Mouse (Mus musculus) C2C12 (cell line): Measurements from ENCODE around the gene Tet3. TPM values are rescaled to one million over a fixed set of nuclear protein-coding genes. Genes with fewer than 3 reads are reported as not detected.
A peak's percentile ranks its signal among the peaks of the same experiment; 100 is the strongest.

Experiments
- H3K27me3 ChIP-seq: one replicate; pipeline ENCODE4 v1.6.1; 2011; ENCODE audit not compliant: control insufficient read depth, insufficient read depth, insufficient read length
- H3K36me3 ChIP-seq: one replicate; pipeline ENCODE4 v1.6.1; 2011; ENCODE audit not compliant: control insufficient read depth, insufficient read depth
- H3K4me3 ChIP-seq: one replicate; pipeline ENCODE4 v1.5.1; 2011; ENCODE audit warnings: mild to moderate bottlenecking, control low read depth; ENCODE audit not compliant: poor library complexity, insufficient read depth, severe bottlenecking
- H3K79me2 ChIP-seq: one replicate; pipeline ENCODE4 v1.6.1; 2011; ENCODE audit not compliant: control insufficient read depth, insufficient read depth
- H3K79me3 ChIP-seq: one replicate; pipeline ENCODE4 v1.6.1; 2011; ENCODE audit warnings: low read depth, control low read depth
- H3ac ChIP-seq: one replicate; pipeline ENCODE3; 2011; ENCODE audit warnings: low read depth; ENCODE audit not compliant: control insufficient read depth, insufficient read length
- CEBPB ChIP-seq: IDR thresholded peaks from one replicate; pipeline ENCODE4 v1.6.1; 2011; ENCODE audit warnings: low read depth, mild to moderate bottlenecking, control low read depth, moderate library complexity
- CTCF ChIP-seq: IDR thresholded peaks from one replicate; pipeline ENCODE4 v1.5.1; 2011; ENCODE audit not compliant: control insufficient read depth, insufficient read depth, insufficient read length
- FOSL1 ChIP-seq: IDR thresholded peaks from one replicate; pipeline ENCODE4 v1.8.0; 2011; ENCODE audit warnings: mild to moderate bottlenecking, low read length; ENCODE audit not compliant: poor library complexity, insufficient read depth, severe bottlenecking
- MAX ChIP-seq: IDR thresholded peaks from one replicate; pipeline ENCODE4 v1.6.1; 2011; ENCODE audit warnings: mild to moderate bottlenecking, control low read depth
- MYOD1 ChIP-seq: IDR thresholded peaks from one replicate; pipeline ENCODE4 v1.6.1; 2011; ENCODE audit warnings: low read depth; ENCODE audit not compliant: control insufficient read depth, insufficient read length
- MYOG ChIP-seq: IDR thresholded peaks from one replicate; pipeline ENCODE4 v1.6.1; 2011; ENCODE audit not compliant: control insufficient read depth, insufficient read length; ENCODE audit errors: extremely low read depth
- USF1 ChIP-seq: IDR thresholded peaks from one replicate; pipeline ENCODE4 v1.6.1; 2011; ENCODE audit warnings: low read depth, mild to moderate bottlenecking, control low read depth, moderate library complexity
- polyA plus RNA-seq: library from polyadenylated mRNA; unstranded; fragments of >200 nt; fragmentation: generic; extraction: Trizol; gene quantifications from one replicate; pipeline ENCODE4 v1.2.1, GENCODE M21; 2012; ENCODE audit warnings: missing spikeins

Tet3 gene
- polyA plus RNA-seq, 1 experiment = 6.0 TPM

DNA sequence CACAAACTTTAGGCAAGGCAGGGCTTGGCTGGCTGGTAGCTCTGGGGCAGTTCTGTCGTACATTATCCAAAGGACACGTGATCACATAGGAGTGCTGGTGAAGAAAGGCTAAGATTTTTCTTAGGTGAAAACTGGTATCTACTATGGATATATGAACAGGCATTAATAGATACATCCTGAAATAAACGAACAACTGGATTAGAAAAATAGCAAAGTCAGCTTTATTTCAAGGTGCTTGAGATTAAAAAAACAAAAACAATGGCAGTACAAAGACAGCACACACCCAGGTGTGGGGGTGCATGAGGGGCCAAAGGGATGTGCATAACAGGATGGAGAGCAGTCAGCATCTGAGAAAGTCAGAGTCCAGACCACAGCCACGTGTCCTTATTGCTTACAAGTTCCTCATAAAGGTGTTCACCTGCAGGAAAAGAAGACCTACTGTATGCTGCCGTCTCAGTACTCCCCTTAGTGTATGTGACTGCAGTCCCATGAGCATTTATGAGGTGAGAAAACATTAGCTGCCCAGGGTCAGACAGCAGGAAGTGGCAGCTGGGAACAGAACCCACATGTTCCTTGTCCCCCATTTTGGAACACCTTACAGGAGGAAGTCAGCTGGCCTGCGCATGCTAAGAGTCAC is 21.3 kb upstream of the Tet3 start:
- Histone ChIP-seq H3ac (no peak overlapping the region), H3K79me3 (no peaks in the 10 kb centered on the region), H3K79me2 (no peaks in the 10 kb centered on the region), H3K4me3 (no peak overlapping the region), H3K36me3 (peaks cover 32% of the 10 kb centered on the region), H3K27me3 (no peaks in the 10 kb centered on the region)
- TF ChIP-seq MYOD1 = no peak
- no peak for TF ChIP-seq MAX
- no peak for TF ChIP-seq CTCF
- no peak for TF ChIP-seq FOSL1
- TF ChIP-seq USF1 = no peak
- no peak for TF ChIP-seq CEBPB
- TF ChIP-seq MYOG = no peak

DNA sequence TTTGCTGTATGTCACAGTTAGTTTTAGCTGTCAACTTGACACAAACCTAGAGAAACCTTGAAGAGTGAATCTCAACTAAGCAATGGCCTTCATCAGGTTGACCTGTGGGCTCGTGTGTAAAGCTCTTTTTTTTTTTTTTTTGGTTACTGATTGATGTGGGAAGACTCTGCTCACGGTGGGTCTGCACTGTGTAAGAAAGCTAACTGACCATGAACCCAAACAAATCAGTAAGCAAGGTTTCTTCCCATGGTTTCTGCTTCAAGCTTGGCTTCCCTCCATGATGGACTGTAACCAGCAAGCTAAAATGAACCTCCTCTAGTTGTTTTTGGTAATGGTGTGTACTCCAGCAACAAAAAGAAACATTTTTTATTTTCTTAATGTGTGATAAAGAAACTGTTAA is 20.3 kb upstream of the Tet3 start:
- Histone ChIP-seq H3K27me3 (no peaks in the 10 kb centered on the region), H3K4me3 (no peak overlapping the region), H3K79me2 (no peaks in the 10 kb centered on the region), H3ac (no peak overlapping the region), H3K79me3 (no peaks in the 10 kb centered on the region), H3K36me3 (peaks cover 30% of the 10 kb centered on the region)
- TF ChIP-seq MYOD1 (no peak), CEBPB (no peak), MAX (no peak), MYOG (no peak)

DNA sequence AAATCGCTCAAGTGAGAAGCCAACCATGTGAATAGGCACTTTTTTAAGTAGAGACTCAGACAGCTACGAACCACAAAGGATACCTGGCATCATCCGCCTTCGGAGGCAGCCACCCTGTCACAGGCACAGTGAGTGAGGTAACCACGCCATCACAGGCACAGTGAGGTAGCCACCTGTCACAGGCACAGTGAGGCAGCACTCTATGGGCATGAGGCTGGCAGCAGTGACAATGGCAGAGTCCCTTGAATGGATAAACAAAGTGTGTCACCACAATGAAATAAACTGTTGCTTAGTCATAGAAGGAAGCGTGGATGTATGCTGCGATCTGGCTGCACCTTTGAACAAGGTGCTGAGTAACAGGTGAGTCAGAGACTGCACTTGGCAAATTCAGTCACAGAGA is 19.7 kb upstream of the Tet3 start:
- Histone ChIP-seq H3K79me3 (no peaks in the 10 kb centered on the region), H3K36me3 (peaks cover 29% of the 10 kb centered on the region), H3K27me3 (no peaks in the 10 kb centered on the region), H3K4me3 (no peak overlapping the region), H3ac (no peak overlapping the region), H3K79me2 (no peaks in the 10 kb centered on the region)
- TF ChIP-seq MYOD1 (peak; percentile 61), CEBPB (no peak)

DNA sequence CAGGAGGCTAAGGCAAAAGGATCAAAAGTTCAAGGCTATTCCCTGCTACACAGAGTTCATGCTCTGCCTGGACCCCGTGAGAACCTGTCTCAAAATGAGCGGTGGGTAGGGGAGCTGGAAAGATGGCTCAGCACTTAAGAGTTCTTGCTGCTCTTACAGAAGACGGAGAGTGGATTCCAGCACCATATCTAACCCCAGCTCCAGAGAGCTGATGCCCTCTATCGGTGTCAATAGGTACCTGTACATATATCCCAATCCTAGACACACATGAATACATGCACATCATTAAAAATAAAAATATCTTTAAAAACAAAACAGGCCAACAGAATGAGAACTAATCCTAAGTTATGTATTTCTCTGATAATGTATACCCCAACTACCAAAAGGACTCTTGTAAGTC is 19.3 kb upstream of the Tet3 start:
- H3K79me3 ChIP-seq = no peaks in the 10 kb centered on the region
- no peak overlapping the region for H3ac ChIP-seq
- H3K4me3 ChIP-seq = no peak overlapping the region
- no peaks in the 10 kb centered on the region for H3K79me2 ChIP-seq
- H3K27me3 ChIP-seq = no peaks in the 10 kb centered on the region
- peaks cover 24% of the 10 kb centered on the region for H3K36me3 ChIP-seq
- TF ChIP-seq CTCF (no peak), MYOG (no peak), USF1 (no peak), MAX (no peak), MYOD1 (no peak), CEBPB (no peak), FOSL1 (no peak)

DNA sequence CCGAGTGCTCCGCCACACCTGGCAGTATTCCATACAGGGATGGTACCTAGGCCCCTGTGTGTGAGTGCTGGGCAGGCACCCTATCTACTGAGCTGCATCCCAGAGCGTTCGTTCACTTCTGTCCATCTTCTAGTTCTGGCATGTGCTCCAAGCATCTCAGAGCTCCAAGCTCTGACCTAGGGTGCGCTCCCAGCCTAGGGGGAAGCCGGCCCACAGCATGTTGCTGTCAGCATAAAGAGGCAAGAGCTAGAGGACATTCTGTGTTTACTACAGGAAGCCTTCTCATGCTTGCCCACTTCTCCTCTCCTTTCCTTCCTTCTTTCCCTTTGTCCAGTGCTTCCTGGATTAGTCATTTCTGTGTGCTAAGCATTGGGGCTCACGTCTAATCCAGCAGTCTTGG is 16.5 kb upstream of the Tet3 start:
- no peaks in the 10 kb centered on the region for H3K79me3 ChIP-seq
- no peak for TF ChIP-seq USF1
- no peak for TF ChIP-seq MYOD1
- no peak for TF ChIP-seq FOSL1
- TF ChIP-seq CEBPB = no peak
- TF ChIP-seq MAX = no peak
- H3ac ChIP-seq = no peak overlapping the region
- H3K36me3 ChIP-seq = peaks cover 8% of the 10 kb centered on the region
- H3K79me2 ChIP-seq = no peaks in the 10 kb centered on the region
- no peaks in the 10 kb centered on the region for H3K27me3 ChIP-seq
- H3K4me3 ChIP-seq = no peak overlapping the region

DNA sequence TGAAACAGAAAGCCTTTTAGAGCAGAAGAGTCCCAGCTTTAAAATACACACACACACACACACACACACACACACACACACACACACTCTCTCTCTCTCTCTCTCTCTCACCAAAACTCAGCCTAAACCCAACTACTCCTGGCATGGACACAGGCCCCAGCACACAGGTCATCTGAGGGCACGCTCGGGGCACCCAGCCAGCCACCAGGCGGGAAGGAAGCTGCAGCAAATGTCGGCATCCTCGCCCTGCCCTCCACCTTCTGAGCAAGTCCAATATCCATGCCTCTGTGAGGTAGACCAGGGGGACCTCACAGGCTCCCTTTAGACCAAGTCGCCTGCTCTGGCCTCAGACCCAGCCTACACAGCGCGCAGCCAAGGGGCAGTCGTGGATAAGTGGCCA is 14.4 kb upstream of the Tet3 start:
- Histone ChIP-seq H3K79me3 (no peaks in the 10 kb centered on the region), H3K4me3 (no peak overlapping the region), H3K79me2 (no peaks in the 10 kb centered on the region), H3K36me3 (no peaks in the 10 kb centered on the region), H3ac (no peak overlapping the region), H3K27me3 (no peaks in the 10 kb centered on the region)
- TF ChIP-seq CTCF (no peak), MYOD1 (no peak), MYOG (no peak), USF1 (no peak), CEBPB (no peak), FOSL1 (no peak), MAX (no peak)

DNA sequence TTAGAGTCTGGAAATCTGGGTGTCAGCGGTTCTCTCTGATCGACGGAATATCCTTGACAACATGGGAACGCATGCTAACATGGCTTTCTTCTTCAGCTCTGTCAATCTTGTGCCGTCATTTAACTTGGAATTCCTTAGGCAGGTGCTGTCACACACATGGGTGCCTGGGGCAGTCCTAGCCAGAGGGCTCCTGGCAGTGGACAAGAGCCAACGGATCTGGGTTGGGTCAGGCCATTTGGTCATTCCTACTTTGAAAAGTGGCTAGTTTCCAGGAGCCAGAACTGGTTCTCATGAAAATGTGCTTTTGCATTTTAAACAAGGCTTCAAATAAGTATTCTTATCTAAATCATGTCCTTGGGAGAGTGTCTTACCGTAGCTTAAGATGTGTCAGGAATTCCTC is 12.9 kb upstream of the Tet3 start:
- H3K36me3 ChIP-seq = no peaks in the 10 kb centered on the region
- H3K79me3 ChIP-seq = no peaks in the 10 kb centered on the region
- no peak overlapping the region for H3K4me3 ChIP-seq
- no peaks in the 10 kb centered on the region for H3K79me2 ChIP-seq
- H3ac ChIP-seq = no peak overlapping the region
- H3K27me3 ChIP-seq = peaks cover 4% of the 10 kb centered on the region
- no peak for TF ChIP-seq CEBPB
- TF ChIP-seq MYOD1 = no peak
- TF ChIP-seq MAX = no peak
- TF ChIP-seq FOSL1 = no peak
- no peak for TF ChIP-seq MYOG
- TF ChIP-seq CTCF = no peak
- TF ChIP-seq USF1 = no peak
